Mouse (Mus musculus) heart, embryonic 11.5 days (tissue): ENCODE measurements around the gene Pex11a. TPM values are rescaled to one million over a fixed set of nuclear protein-coding genes. Genes with fewer than 3 reads are reported as not detected.

Experiments
- ATAC-seq: fragments of 200-750 bp; cut with Nextera tagmentation; replicated peaks from 2 replicates; pipeline ENCODE4 v1.8.0; 2017; ENCODE audit warnings: moderate library complexity; ENCODE audit not compliant: insufficient number of reproducible peaks, low FRiP score, low TSS enrichment
- H3K27ac ChIP-seq: fragments of 300-500 bp; sonication (generic); 2 replicates; pipeline ENCODE4 v1.5.1; 2014; ENCODE audit warnings: mild to moderate bottlenecking, low read depth, low read length
- H3K27me3 ChIP-seq: fragments of 300-500 bp; sonication (generic); 2 replicates; pipeline ENCODE4 v1.6.1; 2014; ENCODE audit warnings: mild to moderate bottlenecking, low read length, mixed read lengths; ENCODE audit not compliant: control insufficient read depth, insufficient read depth
- H3K36me3 ChIP-seq: fragments of 300-500 bp; sonication (generic); 2 replicates; pipeline ENCODE4 v1.6.1; 2014; ENCODE audit warnings: mild to moderate bottlenecking, low read length, moderate library complexity, mixed read lengths; ENCODE audit not compliant: control insufficient read depth, insufficient read depth
- H3K4me1 ChIP-seq: fragments of 300-500 bp; sonication (generic); 2 replicates; pipeline ENCODE4 v1.6.1; 2014; ENCODE audit warnings: low read length; ENCODE audit not compliant: control insufficient read depth, insufficient read depth
- H3K4me2 ChIP-seq: fragments of 300-500 bp; sonication (generic); 2 replicates; pipeline ENCODE4 v1.6.1; 2014; ENCODE audit warnings: mild to moderate bottlenecking, moderate library complexity
- H3K4me3 ChIP-seq: fragments of 300-500 bp; sonication (generic); 2 replicates; pipeline ENCODE4 v1.5.1; 2014; ENCODE audit warnings: low read depth, low read length
- H3K9ac ChIP-seq: fragments of 300-500 bp; sonication (generic); 2 replicates; pipeline ENCODE4 v1.6.1; 2014; ENCODE audit warnings: mild to moderate bottlenecking, low read depth, low read length, moderate library complexity
- H3K9me3 ChIP-seq: fragments of 300-500 bp; sonication (generic); replicated peaks from 2 replicates; pipeline ENCODE4 v1.6.1; 2016; ENCODE audit warnings: low read length; ENCODE audit not compliant: control insufficient read depth
- WGBS: fragments of 180-500 bp; shearing (Covaris S2); extraction: QIAGEN DNeasy Blood & Tissue Kit; methylation state at CpG from one replicate; pipeline ENCODE4 v1.1.7; 2014; ENCODE audit not compliant: insufficient replicate concordance; 5-methylcytosine and 5-hydroxymethylcytosine counted together
- polyA plus RNA-seq: library from polyadenylated mRNA; unstranded; fragments of >200 nt; fragmentation: Nextera tagmentation; extraction: Ambion mirVana; gene quantifications from 2 replicates; pipeline ENCODE4 v1.2.1, GENCODE M21; 2014

Gene Pex11a
- polyA plus RNA-seq, 1 experiment from 2014 or later = 7.0 TPM

DNA sequence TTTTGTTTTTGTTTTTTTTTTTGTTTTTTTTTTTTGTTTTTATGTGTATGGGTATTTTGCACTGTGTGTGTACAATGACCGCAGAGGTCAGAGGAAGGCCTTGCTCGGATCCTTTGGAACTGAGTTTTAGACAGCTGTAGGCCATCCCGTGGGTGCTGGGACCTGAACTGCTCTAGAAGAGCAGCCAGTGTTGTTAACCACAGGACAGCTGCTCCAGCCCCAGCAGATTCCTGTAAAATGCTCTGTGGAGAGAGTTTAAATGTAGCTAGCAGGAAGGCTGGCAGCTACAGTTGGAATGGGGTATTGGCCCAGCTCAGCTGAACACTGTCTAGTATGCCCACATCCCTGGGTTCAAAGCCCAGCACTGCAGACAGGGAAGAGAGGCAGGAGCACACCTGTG, 26.7 kb upstream of the Pex11a start:
- Histone ChIP-seq H3K4me2 (no peak overlapping the region), H3K9me3 (no peaks in the 10 kb centered on the region), H3K4me1 (peaks cover 12% of the 10 kb centered on the region), H3K4me3 (no peak overlapping the region), H3K27me3 (no peaks in the 10 kb centered on the region), H3K9ac (no peak overlapping the region), H3K36me3 (no peaks in the 10 kb centered on the region), H3K27ac (no peak overlapping the region)
- no peak for ATAC-seq
- 75% methylated on average over 3 of the region's 3 CpGs for WGBS

DNA sequence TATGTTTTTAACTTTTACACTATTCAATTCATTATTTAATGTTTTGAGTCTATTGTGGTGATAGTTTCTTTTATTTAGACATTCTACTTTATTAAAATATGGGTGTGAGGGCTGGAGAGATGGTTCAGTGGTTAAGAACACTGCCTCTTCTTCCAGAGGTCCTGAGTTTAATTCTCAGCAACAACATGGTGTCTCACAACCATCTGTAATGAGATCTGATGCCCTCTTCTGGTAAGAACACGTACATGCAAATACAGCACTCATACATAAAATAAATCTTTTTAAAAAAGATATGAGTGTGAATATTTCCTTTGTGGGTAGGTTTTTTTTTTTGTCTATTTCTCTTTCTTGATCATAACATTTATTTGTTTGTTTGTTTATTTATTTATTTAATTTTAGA, 23.1 kb upstream of the Pex11a start:
- no peak overlapping the region for H3K4me3 ChIP-seq
- WGBS = 46% methylated on average over 1 of the region's 1 CpGs
- H3K27me3 ChIP-seq = no peaks in the 10 kb centered on the region
- H3K4me1 ChIP-seq = peaks cover 2% of the 10 kb centered on the region
- no peak overlapping the region for H3K27ac ChIP-seq
- no peak for ATAC-seq
- no peak overlapping the region for H3K9ac ChIP-seq
- no peaks in the 10 kb centered on the region for H3K36me3 ChIP-seq
- no peak overlapping the region for H3K4me2 ChIP-seq
- H3K9me3 ChIP-seq = no peaks in the 10 kb centered on the region

DNA sequence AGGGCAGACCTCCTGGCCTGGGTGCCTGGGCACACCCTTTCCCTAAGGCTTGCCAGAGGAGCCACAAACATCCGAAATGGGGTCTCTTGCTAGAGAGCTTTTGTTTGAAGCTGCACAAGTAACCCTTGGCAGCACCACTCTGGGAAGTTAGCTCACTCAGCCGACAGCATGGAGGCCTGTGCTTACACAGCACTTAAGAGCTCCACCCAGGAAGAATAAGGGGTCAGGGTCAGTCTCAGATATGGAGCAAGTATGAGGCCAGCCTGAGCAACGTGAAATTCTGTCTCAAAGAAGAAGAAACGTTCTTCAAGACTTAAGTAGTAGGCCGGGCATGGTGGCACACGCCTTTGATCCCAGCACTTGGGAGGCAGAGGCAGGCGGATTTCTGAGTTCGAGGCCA, 19.2 kb upstream of the Pex11a start:
- H3K27me3 ChIP-seq = no peaks in the 10 kb centered on the region
- WGBS = 71% methylated on average over 8 of the region's 8 CpGs

DNA sequence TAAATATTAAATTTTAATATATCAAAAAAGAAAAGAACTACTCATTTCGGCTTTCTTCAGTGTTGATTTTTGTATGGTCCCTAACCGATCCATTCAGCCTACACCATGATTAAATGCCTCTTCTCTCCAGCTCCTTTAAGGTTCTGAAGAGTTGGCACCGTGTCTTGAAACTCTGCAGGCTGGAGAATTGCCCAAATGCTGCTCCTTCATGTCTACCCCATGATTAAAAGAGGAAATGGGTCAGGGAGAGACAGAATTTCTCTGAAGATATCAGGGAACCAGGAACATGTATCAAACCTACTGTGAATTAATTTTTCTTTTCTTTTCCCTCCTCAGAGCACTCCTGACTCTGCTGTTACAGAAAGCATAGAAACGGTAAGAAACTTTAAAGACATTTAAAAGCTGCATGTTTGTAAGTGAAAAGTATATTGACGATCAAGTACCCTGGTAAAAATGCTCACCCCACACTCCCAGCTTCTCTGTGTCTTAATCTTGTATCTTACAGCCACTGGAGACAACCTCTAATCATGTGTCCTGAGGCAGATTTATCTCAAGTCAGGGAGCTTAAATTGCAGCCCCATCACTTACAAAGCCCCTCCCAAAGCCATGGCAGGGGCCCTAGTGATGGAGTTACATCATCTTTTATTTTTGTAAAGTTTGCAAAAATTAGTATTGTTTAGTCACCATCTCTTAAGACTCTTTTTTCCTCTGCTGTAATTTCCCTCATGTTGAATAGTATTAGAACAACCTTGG, 18.4 kb upstream of the Pex11a start:
- Histone ChIP-seq H3K4me3 (no peak overlapping the region), H3K27me3 (no peaks in the 10 kb centered on the region), H3K36me3 (no peaks in the 10 kb centered on the region), H3K27ac (no peak overlapping the region), H3K9me3 (no peaks in the 10 kb centered on the region), H3K4me1 (no peaks in the 10 kb centered on the region), H3K9ac (no peak overlapping the region), H3K4me2 (no peak overlapping the region)
- ATAC-seq = no peak
- 67% methylated on average over 5 of the region's 5 CpGs for WGBS

More for the DNA sequence above, 19.2 kb upstream of the Pex11a start:
- Histone ChIP-seq H3K9ac (no peak overlapping the region), H3K4me2 (no peak overlapping the region), H3K4me3 (no peak overlapping the region), H3K36me3 (no peaks in the 10 kb centered on the region), H3K9me3 (no peaks in the 10 kb centered on the region), H3K4me1 (no peaks in the 10 kb centered on the region), H3K27ac (no peak overlapping the region)
- no peak for ATAC-seq

DNA sequence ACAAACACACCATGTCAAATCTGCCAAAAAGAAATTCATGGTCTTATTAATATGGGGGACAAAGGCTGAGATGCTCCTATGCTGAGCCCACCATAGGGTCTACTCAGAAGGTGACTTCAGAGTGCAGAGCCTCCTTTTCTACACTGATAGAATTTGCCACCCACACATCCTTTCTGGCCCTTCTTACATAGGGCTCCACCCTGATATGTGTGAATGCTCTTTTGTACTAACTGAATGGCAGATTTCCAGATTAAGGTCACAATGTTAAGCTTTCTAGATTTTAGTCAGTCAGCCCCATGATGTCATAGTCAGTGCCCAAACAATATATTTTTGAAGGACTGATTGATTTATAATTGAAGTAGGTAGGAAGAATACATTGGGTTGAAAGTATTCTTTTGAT, 16.8 kb upstream of the Pex11a start:
- no peaks in the 10 kb centered on the region for H3K27me3 ChIP-seq
- H3K27ac ChIP-seq = no peak overlapping the region
- no peak overlapping the region for H3K9ac ChIP-seq
- H3K4me2 ChIP-seq = no peak overlapping the region
- ATAC-seq = no peak
- H3K4me3 ChIP-seq = no peak overlapping the region
- H3K9me3 ChIP-seq = no peaks in the 10 kb centered on the region
- no peaks in the 10 kb centered on the region for H3K4me1 ChIP-seq
- H3K36me3 ChIP-seq = no peaks in the 10 kb centered on the region

DNA sequence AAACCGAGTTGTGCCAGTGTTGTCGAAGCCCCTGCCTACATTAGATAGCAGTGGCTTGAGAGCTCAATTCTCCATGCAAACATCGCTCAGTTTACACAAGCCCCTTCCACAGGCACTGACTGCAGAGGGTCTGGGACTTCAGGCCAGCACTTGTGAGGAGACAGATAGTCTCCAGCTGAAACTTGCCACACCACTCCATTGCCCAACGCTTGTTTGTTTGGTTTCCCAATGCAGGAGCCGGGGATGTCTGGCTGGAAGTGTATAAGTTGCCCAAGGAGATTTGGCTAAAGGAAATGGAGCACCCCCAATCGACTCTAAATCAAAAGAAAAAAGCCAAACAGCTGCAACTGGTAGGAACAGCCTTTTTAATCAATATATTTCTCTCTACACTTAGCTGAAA, 15.2 kb upstream of the Pex11a start:
- Histone ChIP-seq H3K4me3 (no peak overlapping the region), H3K36me3 (no peaks in the 10 kb centered on the region), H3K27ac (no peak overlapping the region), H3K27me3 (no peaks in the 10 kb centered on the region), H3K9ac (no peak overlapping the region), H3K9me3 (no peaks in the 10 kb centered on the region), H3K4me1 (no peaks in the 10 kb centered on the region), H3K4me2 (no peak overlapping the region)
- WGBS = 57% methylated on average over 6 of the region's 6 CpGs
- no peak for ATAC-seq

DNA sequence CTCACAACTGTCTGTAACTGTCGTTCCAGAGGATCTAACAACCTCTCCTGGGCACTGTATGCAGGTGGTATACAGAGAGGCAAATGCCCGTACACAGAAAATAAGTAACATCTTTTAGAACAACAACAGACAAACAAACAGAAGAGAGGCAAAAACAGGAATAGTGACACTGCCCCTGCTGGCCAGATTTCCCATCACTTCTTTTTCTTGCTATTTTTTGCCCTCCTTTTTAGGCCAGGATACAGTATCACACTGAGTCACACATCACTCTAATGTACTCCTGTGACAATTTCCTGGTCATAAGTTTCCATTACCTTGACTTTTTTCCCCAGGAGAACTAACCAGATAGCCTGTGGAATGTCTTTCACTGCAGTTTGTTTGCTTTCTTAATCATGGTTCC, 13.4 kb upstream of the Pex11a start:
- Histone ChIP-seq H3K4me1 (no peaks in the 10 kb centered on the region), H3K4me3 (no peak overlapping the region), H3K36me3 (no peaks in the 10 kb centered on the region), H3K9me3 (no peaks in the 10 kb centered on the region), H3K27me3 (no peaks in the 10 kb centered on the region), H3K9ac (no peak overlapping the region), H3K27ac (no peak overlapping the region), H3K4me2 (no peak overlapping the region)
- WGBS = 38% methylated on average over 2 of the region's 2 CpGs
- ATAC-seq = no peak

DNA sequence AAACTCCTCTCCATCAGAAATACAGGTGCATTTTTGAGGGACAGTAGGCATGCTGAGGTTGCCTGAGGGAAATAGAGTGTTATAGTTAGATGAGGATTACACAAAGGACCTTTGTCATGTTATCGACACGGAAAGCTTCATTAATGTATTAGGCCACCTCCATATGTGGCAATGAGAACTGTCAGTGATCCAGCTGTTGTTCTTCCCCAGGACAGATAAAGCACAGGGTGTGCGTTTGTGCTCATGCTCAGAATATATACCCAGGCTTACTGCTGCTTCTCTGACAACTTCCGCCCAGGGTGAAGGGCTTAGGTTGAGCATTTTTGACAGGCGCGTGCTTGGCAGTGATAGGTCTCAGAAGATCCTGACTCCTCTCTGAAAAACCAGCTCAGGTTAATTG, 6.6 kb upstream of the Pex11a start:
- H3K36me3 ChIP-seq = no peaks in the 10 kb centered on the region
- WGBS = 80% methylated on average over 6 of the region's 6 CpGs
- no peak overlapping the region for H3K4me3 ChIP-seq
- H3K9me3 ChIP-seq = no peaks in the 10 kb centered on the region
- no peak overlapping the region for H3K9ac ChIP-seq
- H3K4me1 ChIP-seq = no peaks in the 10 kb centered on the region
- ATAC-seq = no peak
- H3K4me2 ChIP-seq = no peak overlapping the region
- H3K27me3 ChIP-seq = no peaks in the 10 kb centered on the region
- no peak overlapping the region for H3K27ac ChIP-seq

DNA sequence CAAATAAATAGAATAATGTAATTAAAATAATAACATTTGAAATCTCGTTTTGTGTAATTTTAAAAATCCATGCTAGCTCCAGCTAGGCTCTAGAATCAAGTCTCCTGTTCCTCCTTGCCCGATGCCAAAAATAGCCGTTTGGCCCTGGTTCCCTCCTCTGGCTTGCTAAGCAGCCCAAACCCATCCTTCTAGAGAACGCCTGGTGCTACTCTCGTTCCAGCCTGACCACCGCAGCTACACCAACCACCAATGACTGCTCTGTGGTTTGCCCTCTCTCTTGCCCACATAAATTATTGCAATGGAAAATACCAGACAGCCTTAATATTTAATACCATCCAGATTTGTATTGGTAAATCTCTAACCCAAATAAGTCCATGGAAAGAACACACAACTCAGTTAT, 4.7 kb upstream of the Pex11a start:
- H3K27ac ChIP-seq = no peak overlapping the region
- no peak overlapping the region for H3K9ac ChIP-seq
- 61% methylated on average over 6 of the region's 6 CpGs for WGBS
- 0 out of 2 replicates have a peak, but pooled peaks cover 2% of the 10 kb centered on the region for H3K4me1 ChIP-seq
- no peaks in the 10 kb centered on the region for H3K9me3 ChIP-seq
- H3K36me3 ChIP-seq = no peaks in the 10 kb centered on the region
- H3K4me2 ChIP-seq = no peak overlapping the region
- H3K27me3 ChIP-seq = no peaks in the 10 kb centered on the region
- ATAC-seq = no peak
- no peak overlapping the region for H3K4me3 ChIP-seq
